Mouse (Mus musculus): ENCODE measurements around the gene Hist1h4a. TPM values are rescaled to one million over a fixed set of nuclear protein-coding genes. Genes with fewer than 3 reads are reported as not detected.
"Not testable (repeated sequence)": the region's sequence is repeated elsewhere in the genome, so short reads cannot be mapped to it uniquely, and the experiment has no call there.

Hist1h4a gene
- polyA plus RNA-seq, 1 experiment from 2014 or later: 0.95 TPM

DNA sequence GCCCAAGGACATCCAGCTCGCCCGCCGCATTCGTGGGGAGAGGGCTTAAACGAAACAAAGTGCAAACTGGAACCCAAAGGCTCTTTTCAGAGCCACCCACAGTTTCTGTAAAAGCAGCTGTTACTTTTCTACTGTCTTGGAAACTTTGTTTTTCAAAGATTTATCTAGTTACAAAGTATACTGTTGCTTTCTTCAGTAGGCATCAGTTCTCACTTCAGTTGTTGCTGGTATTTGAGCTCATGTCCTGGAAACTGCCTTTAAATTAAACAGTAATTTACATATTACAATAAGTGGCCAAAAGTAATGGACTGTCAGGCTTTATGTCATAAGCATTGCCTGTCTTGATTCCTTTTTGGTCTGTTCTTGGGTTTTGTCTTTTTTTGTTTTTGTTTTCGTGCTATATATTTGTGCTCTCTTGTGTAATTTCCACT is 8.3 kb downstream of the Hist1h4a start:
- Histone ChIP-seq H3K9ac (ENCODE audit: low read length) (peak overlapping the region; percentile 74), H3K4me3 (ENCODE audit: low read depth, low read length) (peak overlapping the region; percentile 32), H3K4me1 (replicated peaks; ENCODE audit: control insufficient read depth, insufficient read depth, low read length) (peaks cover 4% of the 10 kb centered on the region; the same call in 1 of the 2 replicates), H3K27me3 (ENCODE audit: control insufficient read depth, insufficient read depth, low read length) (no peaks in the 10 kb centered on the region), H3K36me3 (ENCODE audit: control insufficient read depth, insufficient read depth, low read length) (no peaks in the 10 kb centered on the region), H3K9me3 (ENCODE audit: control insufficient read depth, low read length) (no peaks in the 10 kb centered on the region), H3K27ac (ENCODE audit: low read depth, low read length) (peak overlapping the region; percentile 75), H3K4me2 (ENCODE audit: low read depth, low read length, severe bottlenecking) (peak overlapping the region; percentile 56)
- no peak for ATAC-seq (replicated peaks; ENCODE audit: low FRiP score)
- DNase-seq (ENCODE audit: low spot score): no peak
- 1% methylated on average over 6 of the region's 6 CpGs for WGBS

DNA sequence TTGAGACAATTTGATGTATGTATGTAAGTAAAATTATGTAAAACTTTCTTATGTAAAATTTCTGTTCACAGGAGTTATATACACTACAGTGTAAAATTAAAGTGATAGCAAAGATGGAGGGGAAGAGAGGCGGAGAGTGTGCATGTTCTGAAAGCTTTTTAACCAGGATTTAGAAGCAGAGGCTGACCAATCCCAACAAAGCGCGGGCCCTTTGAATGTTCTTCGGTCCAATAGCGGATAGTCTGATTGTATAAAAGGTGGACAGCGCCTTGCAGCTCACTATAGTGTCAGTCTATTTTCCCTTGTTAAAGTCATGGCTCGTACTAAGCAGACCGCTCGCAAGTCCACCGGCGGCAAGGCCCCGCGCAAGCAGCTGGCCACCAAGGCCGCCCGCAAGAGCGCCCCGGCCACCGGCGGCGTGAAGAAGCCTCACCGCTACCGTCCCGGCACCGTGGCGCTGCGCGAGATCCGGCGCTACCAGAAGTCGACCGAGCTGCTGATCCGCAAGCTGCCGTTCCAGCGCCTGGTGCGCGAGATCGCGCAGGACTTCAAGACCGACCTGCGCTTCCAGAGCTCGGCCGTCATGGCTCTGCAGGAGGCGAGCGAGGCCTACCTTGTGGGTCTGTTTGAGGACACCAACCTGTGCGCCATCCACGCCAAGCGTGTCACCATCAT is 8.8 kb downstream of the Hist1h4a start, which contains the start of gene Hist1h3b:
Gene Hist1h3b (plus strand): TSS at position 201 of the 675 bp plus-strand sequence.
- Histone ChIP-seq H3K4me3 (ENCODE audit: low read depth, low read length) (peak within 1 kb of the TSS; percentile 36), H3K9ac (ENCODE audit: low read length) (peak within 1 kb of the TSS; percentile 74), H3K27ac (ENCODE audit: low read depth, low read length) (peak within 1 kb of the TSS; percentile 97), H3K4me2 (ENCODE audit: low read depth, low read length, severe bottlenecking) (peak within 1 kb of the TSS; percentile 56)
- DNase-seq (ENCODE audit: low spot score) (peak; percentile 91), ATAC-seq (replicated peaks; ENCODE audit: low FRiP score) (peak; percentile 91)
- not testable (repeated sequence) for H3K27me3 ChIP-seq (ENCODE audit: control insufficient read depth, insufficient read depth, low read length); H3K36me3 ChIP-seq (ENCODE audit: control insufficient read depth, insufficient read depth, low read length); H3K4me1 ChIP-seq (replicated peaks; ENCODE audit: control insufficient read depth, insufficient read depth, low read length); H3K9me3 ChIP-seq (ENCODE audit: control insufficient read depth, low read length)
- WGBS: under 1% methylated on average over 16 of the region's 47 CpGs

GRCm38 (mm10) chr13:23751478-23751956 is 9.5 kb downstream of the Hist1h4a start:
- Histone ChIP-seq H3K36me3 (ENCODE audit: control insufficient read depth, insufficient read depth, low read length) (no peaks in the 10 kb centered on the region), H3K4me1 (replicated peaks; ENCODE audit: control insufficient read depth, insufficient read depth, low read length) (no peaks in the 10 kb centered on the region; the same call in 1 of the 2 replicates), H3K9me3 (ENCODE audit: control insufficient read depth, low read length) (no peaks in the 10 kb centered on the region), H3K9ac (ENCODE audit: low read length) (peak overlapping the region; percentile 72), H3K4me3 (ENCODE audit: low read depth, low read length) (peak overlapping the region; percentile 36), H3K4me2 (ENCODE audit: low read depth, low read length, severe bottlenecking) (peak overlapping the region; percentile 40), H3K27me3 (ENCODE audit: control insufficient read depth, insufficient read depth, low read length) (no peaks in the 10 kb centered on the region), H3K27ac (ENCODE audit: low read depth, low read length) (peak overlapping the region; percentile 97)
- ATAC-seq (replicated peaks; ENCODE audit: low FRiP score): peak; percentile 31; the same call in 1 of the 2 replicates
- DNase-seq (ENCODE audit: low spot score): no peak
- under 1% methylated on average over 11 of the region's 11 CpGs for WGBS

DNA sequence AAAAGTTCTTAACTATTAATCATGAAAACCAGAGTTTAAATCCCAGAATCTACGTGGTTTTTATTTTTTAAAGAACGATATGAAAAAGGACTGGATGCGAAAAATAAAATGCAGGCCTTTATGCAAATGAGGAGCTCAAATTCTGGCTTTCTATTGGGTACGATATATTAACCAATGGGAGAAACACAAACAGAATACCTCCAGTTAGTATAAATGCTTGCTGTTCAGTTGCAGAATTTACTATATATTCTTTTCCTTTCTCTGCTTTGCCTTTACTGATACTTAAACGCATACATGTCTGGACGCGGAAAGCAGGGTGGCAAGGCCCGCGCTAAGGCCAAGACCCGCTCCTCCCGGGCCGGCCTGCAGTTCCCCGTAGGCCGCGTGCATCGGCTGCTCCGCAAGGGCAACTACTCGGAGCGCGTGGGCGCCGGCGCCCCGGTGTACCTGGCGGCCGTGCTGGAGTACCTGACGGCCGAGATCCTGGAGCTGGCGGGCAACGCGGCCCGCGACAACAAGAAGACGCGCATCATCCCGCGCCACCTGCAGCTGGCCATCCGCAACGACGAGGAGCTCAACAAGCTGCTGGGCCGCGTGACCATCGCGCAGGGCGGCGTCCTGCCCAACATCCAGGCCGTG is 10.1 kb downstream of the Hist1h4a start, which contains the start of gene Hist1h2ab:
Gene Hist1h2ab (plus strand): TSS at position 288 of the 639 bp plus-strand sequence.
- not testable (repeated sequence) for H3K36me3 ChIP-seq (ENCODE audit: control insufficient read depth, insufficient read depth, low read length); H3K27me3 ChIP-seq (ENCODE audit: control insufficient read depth, insufficient read depth, low read length); H3K4me1 ChIP-seq (replicated peaks; ENCODE audit: control insufficient read depth, insufficient read depth, low read length); H3K9me3 ChIP-seq (ENCODE audit: control insufficient read depth, low read length)
- peak within 1 kb of the TSS; percentile 36 for H3K4me3 ChIP-seq (ENCODE audit: low read depth, low read length)
- peak within 1 kb of the TSS; percentile 72 for H3K9ac ChIP-seq (ENCODE audit: low read length)
- ATAC-seq (replicated peaks; ENCODE audit: low FRiP score): peak; percentile 58
- peak within 1 kb of the TSS; percentile 97 for H3K27ac ChIP-seq (ENCODE audit: low read depth, low read length)
- H3K4me2 ChIP-seq (ENCODE audit: low read depth, low read length, severe bottlenecking): peak within 1 kb of the TSS; percentile 40
- peak; percentile 89 for DNase-seq (ENCODE audit: low spot score)
- under 1% methylated on average over 27 of the region's 47 CpGs for WGBS

GRCm38 (mm10) chr13:23749563-23750121 is 11.4 kb downstream of the Hist1h4a start:
- 92% methylated on average over 5 of the region's 5 CpGs for WGBS
- no peak for ATAC-seq (replicated peaks; ENCODE audit: low FRiP score)
- Histone ChIP-seq H3K27me3 (ENCODE audit: control insufficient read depth, insufficient read depth, low read length) (no peaks in the 10 kb centered on the region), H3K4me3 (ENCODE audit: low read depth, low read length) (no peak overlapping the region), H3K4me2 (ENCODE audit: low read depth, low read length, severe bottlenecking) (no peak overlapping the region), H3K9ac (ENCODE audit: low read length) (no peak overlapping the region), H3K4me1 (replicated peaks; ENCODE audit: control insufficient read depth, insufficient read depth, low read length) (no peaks in the 10 kb centered on the region; the same call in 1 of the 2 replicates), H3K36me3 (ENCODE audit: control insufficient read depth, insufficient read depth, low read length) (no peaks in the 10 kb centered on the region), H3K27ac (ENCODE audit: low read depth, low read length) (peak overlapping the region; percentile 97), H3K9me3 (ENCODE audit: control insufficient read depth, low read length) (no peaks in the 10 kb centered on the region)
- no peak for DNase-seq (ENCODE audit: low spot score)

DNA sequence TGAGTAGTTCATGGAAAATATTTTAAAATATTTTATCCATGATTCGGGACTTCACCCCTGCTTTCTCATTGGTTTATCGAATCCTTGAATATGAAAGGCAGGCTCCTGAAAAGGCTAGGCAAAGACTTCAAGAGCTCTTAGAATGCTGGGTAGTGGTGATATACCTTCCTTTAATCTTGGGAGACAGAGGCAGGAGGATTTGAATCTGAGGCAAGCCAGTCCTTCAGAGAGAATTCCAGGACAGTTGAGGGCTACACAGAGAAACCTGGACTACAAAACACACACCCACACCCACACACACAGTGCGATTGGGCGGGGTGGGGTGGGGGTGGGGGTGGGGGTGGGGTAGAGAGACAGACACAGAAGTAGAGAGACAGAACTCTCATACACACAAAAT is 13.1 kb downstream of the Hist1h4a start:
- Histone ChIP-seq H3K36me3 (ENCODE audit: control insufficient read depth, insufficient read depth, low read length) (no peaks in the 10 kb centered on the region), H3K4me3 (ENCODE audit: low read depth, low read length) (no peak overlapping the region; the same call in 1 of the 2 replicates), H3K9me3 (ENCODE audit: control insufficient read depth, low read length) (no peaks in the 10 kb centered on the region), H3K9ac (ENCODE audit: low read length) (peak overlapping the region; percentile 72), H3K4me1 (replicated peaks; ENCODE audit: control insufficient read depth, insufficient read depth, low read length) (no peaks in the 10 kb centered on the region; the same call in 1 of the 2 replicates), H3K27me3 (ENCODE audit: control insufficient read depth, insufficient read depth, low read length) (no peaks in the 10 kb centered on the region), H3K4me2 (ENCODE audit: low read depth, low read length, severe bottlenecking) (peak overlapping the region; percentile 35; the same call in 1 of the 2 replicates), H3K27ac (ENCODE audit: low read depth, low read length) (peak overlapping the region; percentile 99)
- ATAC-seq (replicated peaks; ENCODE audit: low FRiP score) (no peak), DNase-seq (ENCODE audit: low spot score) (no peak)
- 6% methylated on average over 4 of the region's 4 CpGs for WGBS

- no peak for DNase-seq (ENCODE audit: low spot score)
- ATAC-seq (replicated peaks; ENCODE audit: low FRiP score): peak; percentile 1; the same call in 1 of the 2 replicates
Measured at GRCm38 (mm10) chr13:23747081-23747891, 13.7 kb downstream of the Hist1h4a start.

More at GRCm38 (mm10) chr13:23747081-23747891, 13.7 kb downstream of the Hist1h4a start:
- Histone ChIP-seq H3K4me2 (ENCODE audit: low read depth, low read length, severe bottlenecking) (peak overlapping the region; percentile 60), H3K4me1 (replicated peaks; ENCODE audit: control insufficient read depth, insufficient read depth, low read length) (no peaks in the 10 kb centered on the region; the same call in 1 of the 2 replicates), H3K9ac (ENCODE audit: low read length) (peak overlapping the region; percentile 72), H3K27ac (ENCODE audit: low read depth, low read length) (peak overlapping the region; percentile 99), H3K27me3 (ENCODE audit: control insufficient read depth, insufficient read depth, low read length) (no peaks in the 10 kb centered on the region), H3K9me3 (ENCODE audit: control insufficient read depth, low read length) (no peaks in the 10 kb centered on the region), H3K36me3 (ENCODE audit: control insufficient read depth, insufficient read depth, low read length) (no peaks in the 10 kb centered on the region), H3K4me3 (ENCODE audit: low read depth, low read length) (peak overlapping the region; percentile 38)
- WGBS: 2% methylated on average over 13 of the region's 13 CpGs
